Mouse (Mus musculus) ES-E14 (cell line): ENCODE measurements around the gene Pgm3.

ENCODE experiments used
- CHD2 ChIP-seq: IDR thresholded peaks from 2 replicates; pipeline ENCODE4 v1.6.1; 2014; ENCODE audit warnings: mild to moderate bottlenecking, low read depth, low read length, inconsistent platforms
- HCFC1 ChIP-seq: IDR thresholded peaks from 2 replicates; pipeline ENCODE4 v1.6.1; 2012; ENCODE audit warnings: low read length, inconsistent platforms, borderline replicate concordance; ENCODE audit not compliant: insufficient read depth
- ZC3H11A ChIP-seq: IDR thresholded peaks from 2 replicates; pipeline ENCODE4 v1.6.1; 2012; ENCODE audit warnings: low read depth, mild to moderate bottlenecking, inconsistent platforms, low read length, borderline replicate concordance
- ZNF384 ChIP-seq: IDR thresholded peaks from 2 replicates; pipeline ENCODE4 v1.6.1; 2012; ENCODE audit warnings: low read depth, low read length, inconsistent platforms

GRCm38 (mm10) chr9:86560543-86560942 is 11.1 kb downstream of the Pgm3 start:
- TF ChIP-seq CHD2: no peak
- TF ChIP-seq ZNF384: no peak
- TF ChIP-seq ZC3H11A: no peak
- TF ChIP-seq HCFC1: no peak
